Mouse (Mus musculus): ENCODE measurements around the gene Supt7l.

Gene Supt7l

DNA sequence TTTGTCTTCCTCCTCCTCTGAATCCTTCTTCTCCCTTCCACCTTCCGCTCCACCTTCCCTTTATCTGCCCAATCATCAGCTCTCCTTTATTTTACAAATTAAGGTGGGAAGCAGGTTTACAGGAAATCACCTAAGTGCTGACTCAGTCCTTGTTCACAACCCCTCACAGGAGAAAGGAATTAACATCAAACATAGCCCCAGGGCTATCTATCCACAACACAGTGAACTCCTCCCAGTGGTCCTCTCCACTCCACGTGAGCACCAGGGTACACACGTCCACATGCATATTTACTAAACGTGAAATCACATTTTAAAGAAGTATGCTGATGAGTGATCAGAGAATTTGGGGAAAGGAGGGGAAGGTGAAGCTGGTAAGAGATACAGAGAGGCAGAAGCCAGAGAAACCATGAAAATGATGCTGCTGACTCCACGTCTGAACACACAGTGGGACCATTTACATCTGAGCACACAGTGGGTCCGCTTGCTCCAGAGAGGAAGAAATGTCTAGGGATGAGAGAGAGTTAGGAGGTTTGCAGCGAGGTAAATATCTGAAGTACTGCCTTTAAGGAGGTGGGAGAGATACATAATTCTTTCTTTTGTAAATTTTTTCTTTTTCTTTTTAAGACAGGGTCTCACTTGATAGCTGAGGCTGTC, 38.4 kb downstream of the Supt7l start:
- DNase-seq = no peak

DNA sequence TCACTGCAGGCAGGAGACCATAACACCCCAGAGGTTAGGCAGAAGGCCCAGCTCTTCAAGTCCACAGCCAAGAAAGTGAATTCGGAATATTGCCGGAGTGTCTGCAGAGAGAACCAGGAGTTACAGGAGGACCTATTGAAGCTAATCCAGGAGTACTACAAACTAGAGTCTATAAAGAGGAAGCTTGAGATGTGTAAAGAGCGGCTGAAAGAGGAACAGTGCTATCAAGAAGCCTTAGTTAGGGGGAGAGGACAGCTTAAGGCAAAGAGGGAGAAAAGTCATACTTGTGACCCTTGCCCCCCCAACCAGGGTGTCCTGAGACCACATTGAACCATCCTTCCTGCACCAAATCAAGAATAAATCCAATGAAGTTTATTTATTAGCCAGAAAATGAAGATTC, 39.7 kb downstream of the Supt7l start:
- DNase-seq = no peak

- DNase-seq = no peak
Measured at GRCm38 (mm10) chr5:31485440-31485839, 42.2 kb downstream of the Supt7l start, which contains the start of gene 4930548H24Rik. Gene 4930548H24Rik, plus strand, starts transcription at chr5:31485740.

DNA sequence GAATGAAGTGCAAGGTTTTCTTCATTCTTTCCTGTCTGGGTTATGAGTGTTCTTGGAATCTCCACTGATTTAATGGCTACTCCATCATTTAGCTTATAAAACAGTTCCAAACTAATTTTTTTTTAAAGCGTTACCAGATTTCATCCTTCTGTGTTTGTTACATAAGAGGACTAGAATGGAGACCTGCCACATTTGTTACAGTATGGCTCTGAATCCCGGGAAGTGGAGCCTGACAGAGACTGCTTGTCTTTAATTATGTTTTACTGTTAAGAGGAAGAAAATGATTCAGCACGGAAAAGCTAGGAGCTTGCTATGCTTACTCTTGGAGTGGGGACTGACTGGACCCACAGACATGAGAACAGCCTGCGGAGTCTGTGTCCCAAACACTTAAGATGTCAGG, 47.1 kb downstream of the Supt7l start:
- DNase-seq = no peak

- peak; percentile 30 for DNase-seq
Measured at GRCm38 (mm10) chr5:31470334-31470733, 57.3 kb downstream of the Supt7l start.

GRCm38 (mm10) chr5:31469711-31470110, 57.9 kb downstream of the Supt7l start:
- DNase-seq = no peak

DNA sequence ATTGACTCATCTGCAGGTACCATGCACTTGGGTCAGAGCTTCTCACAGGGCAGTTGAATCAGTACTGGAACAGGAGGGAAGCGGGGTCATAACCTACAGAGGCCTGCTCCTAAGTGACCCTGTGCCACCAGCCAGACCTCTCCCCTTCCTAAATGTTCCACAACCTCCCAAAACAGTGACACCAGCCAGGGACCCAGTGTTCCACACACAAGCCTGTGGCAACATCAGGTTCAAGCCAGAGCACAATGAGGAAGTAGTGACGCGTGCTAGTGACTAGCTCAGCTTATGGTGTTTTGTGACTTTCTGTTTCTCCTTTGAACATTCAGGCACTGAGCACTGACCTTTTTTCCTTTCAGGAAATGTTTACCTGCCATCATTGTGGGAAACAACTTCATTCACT, 59.8 kb downstream of the Supt7l start:
- no peak for DNase-seq

Measured in right cerebral cortex, adult 18-20 months (tissue).